Mouse (Mus musculus) stomach, embryonic 15.5 days (tissue): ENCODE measurements around the gene Stat5a. TPM values are rescaled to one million over a fixed set of nuclear protein-coding genes. Genes with fewer than 3 reads are reported as not detected.

ENCODE experiments used
- ATAC-seq: fragments of 200-750 bp; cut with Nextera tagmentation; 2 replicates; pipeline ENCODE4 v1.8.0; 2017; ENCODE audit warnings: low read depth, moderate number of reproducible peaks, moderate TSS enrichment; ENCODE audit not compliant: insufficient read depth, low FRiP score
- H3K27ac ChIP-seq: fragments of 300-500 bp; sonication (generic); 2 replicates; pipeline ENCODE4 v1.5.1; 2015; ENCODE audit warnings: mild to moderate bottlenecking, inconsistent platforms
- H3K27me3 ChIP-seq: fragments of 300-500 bp; sonication (generic); replicated peaks from 2 replicates; pipeline ENCODE4 v1.6.1; 2015; ENCODE audit warnings: inconsistent platforms
- H3K36me3 ChIP-seq: fragments of 300-500 bp; sonication (generic); 2 replicates; pipeline ENCODE4 v1.6.1; 2015; ENCODE audit warnings: inconsistent platforms
- H3K4me1 ChIP-seq: fragments of 300-500 bp; sonication (generic); 2 replicates; pipeline ENCODE4 v1.6.1; 2015; ENCODE audit warnings: inconsistent platforms
- H3K4me2 ChIP-seq: fragments of 300-500 bp; sonication (generic); 2 replicates; pipeline ENCODE4 v1.6.1; 2015; ENCODE audit warnings: mild to moderate bottlenecking, inconsistent platforms
- H3K4me3 ChIP-seq: fragments of 300-500 bp; sonication (generic); replicated peaks from 2 replicates; pipeline ENCODE4 v1.5.1; 2015; ENCODE audit warnings: inconsistent platforms
- H3K9ac ChIP-seq: fragments of 300-500 bp; sonication (generic); 2 replicates; pipeline ENCODE4 v1.6.1; 2015; ENCODE audit warnings: inconsistent platforms
- H3K9me3 ChIP-seq: fragments of 300-500 bp; sonication (generic); 2 replicates; pipeline ENCODE4 v1.6.1; 2016; ENCODE audit warnings: inconsistent platforms
- WGBS: fragments of 180-500 bp; shearing (Covaris S2); methylation state at CpG from one replicate; pipeline ENCODE4 v1.1.7; 2015; 5-methylcytosine and 5-hydroxymethylcytosine counted together
- polyA plus RNA-seq: library from polyadenylated mRNA; unstranded; fragments of >200 nt; fragmentation: Nextera tagmentation; extraction: Ambion mirVana; gene quantifications from 2 replicates; pipeline ENCODE4 v1.2.1, GENCODE M21; 2015

Gene Stat5a
- polyA plus RNA-seq, 1 experiment from 2014 or later, result 9.5 TPM

GRCm38 (mm10) chr11:100870968-100871350 lies 11.8 kb downstream of the Stat5a start:
- no peaks in the 10 kb centered on the region for H3K36me3 ChIP-seq
- whole genome bisulfite sequencing, result 78% methylated on average over 8 of the region's 8 CpGs

GRCm38 (mm10) chr11:100875761-100876160 lies 16.6 kb downstream of the Stat5a start:
- ATAC-seq, result no peak
- 78% methylated on average over 3 of the region's 3 CpGs for WGBS
- H3K9me3 ChIP-seq, result no peaks in the 10 kb centered on the region

More at GRCm38 (mm10) chr11:100870968-100871350, 11.8 kb downstream of the Stat5a start:
- Histone ChIP-seq H3K4me3 (no peak overlapping the region), H3K9ac (no peak overlapping the region), H3K27me3 (no peaks in the 10 kb centered on the region), H3K9me3 (no peaks in the 10 kb centered on the region), H3K4me2 (no peak overlapping the region), H3K4me1 (no peaks in the 10 kb centered on the region; the same call in 1 of the 2 replicates), H3K27ac (no peak overlapping the region)
- ATAC-seq, result no peak

DNA sequence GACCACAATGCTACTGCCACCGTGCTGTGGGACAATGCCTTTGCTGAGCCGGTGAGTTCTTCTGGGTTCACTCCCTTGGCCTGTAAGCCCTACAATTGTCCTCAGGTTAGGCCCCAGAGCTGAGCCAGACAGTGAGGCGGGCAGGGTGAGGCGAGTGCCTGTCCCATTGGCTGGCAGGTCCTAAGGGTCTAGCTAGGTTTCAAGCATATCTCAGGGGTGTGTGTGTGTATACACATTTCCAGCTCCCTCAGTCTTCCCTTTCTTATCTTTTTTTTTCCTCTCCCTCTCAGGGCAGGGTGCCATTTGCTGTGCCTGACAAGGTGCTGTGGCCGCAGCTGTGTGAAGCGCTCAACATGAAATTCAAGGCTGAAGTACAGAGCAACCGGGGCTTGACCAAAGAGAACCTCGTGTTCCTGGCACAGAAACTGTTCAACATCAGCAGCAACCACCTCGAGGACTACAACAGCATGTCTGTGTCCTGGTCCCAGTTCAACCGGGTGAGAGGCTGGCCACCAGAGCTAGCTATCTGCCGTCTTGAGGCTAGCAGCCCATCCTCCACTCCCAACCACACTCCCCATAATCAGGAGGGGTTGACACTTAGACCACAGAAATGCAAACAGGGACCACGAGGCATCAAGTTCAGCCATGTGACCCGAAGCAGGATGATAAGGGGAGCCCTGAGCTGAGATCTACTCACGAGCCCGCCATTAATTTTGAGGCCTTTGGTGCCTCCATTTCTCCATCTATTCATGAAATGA lies 20.3 kb downstream of the Stat5a start:
- H3K9ac ChIP-seq, result no peak overlapping the region
- H3K4me2 ChIP-seq, result no peak overlapping the region
- H3K27ac ChIP-seq, result no peak overlapping the region
- peak; percentile 88 for ATAC-seq
- peaks cover 4% of the 10 kb centered on the region; the same call in 1 of the 2 replicates for H3K4me1 ChIP-seq
- H3K4me3 ChIP-seq, result no peak overlapping the region
- WGBS, result 72% methylated on average over 15 of the region's 15 CpGs
- no peaks in the 10 kb centered on the region for H3K9me3 ChIP-seq
- H3K36me3 ChIP-seq, result 0 out of 2 replicates have a peak, but pooled peaks cover 4% of the 10 kb centered on the region
- no peaks in the 10 kb centered on the region for H3K27me3 ChIP-seq

More at GRCm38 (mm10) chr11:100875761-100876160, 16.6 kb downstream of the Stat5a start:
- H3K27ac ChIP-seq, result no peak overlapping the region
- no peak overlapping the region for H3K4me2 ChIP-seq
- no peak overlapping the region for H3K9ac ChIP-seq
- H3K27me3 ChIP-seq, result no peaks in the 10 kb centered on the region
- H3K4me1 ChIP-seq, result 0 out of 2 replicates have a peak, but pooled peaks cover 4% of the 10 kb centered on the region
- no peak overlapping the region for H3K4me3 ChIP-seq
- 0 out of 2 replicates have a peak, but pooled peaks cover 4% of the 10 kb centered on the region for H3K36me3 ChIP-seq

DNA sequence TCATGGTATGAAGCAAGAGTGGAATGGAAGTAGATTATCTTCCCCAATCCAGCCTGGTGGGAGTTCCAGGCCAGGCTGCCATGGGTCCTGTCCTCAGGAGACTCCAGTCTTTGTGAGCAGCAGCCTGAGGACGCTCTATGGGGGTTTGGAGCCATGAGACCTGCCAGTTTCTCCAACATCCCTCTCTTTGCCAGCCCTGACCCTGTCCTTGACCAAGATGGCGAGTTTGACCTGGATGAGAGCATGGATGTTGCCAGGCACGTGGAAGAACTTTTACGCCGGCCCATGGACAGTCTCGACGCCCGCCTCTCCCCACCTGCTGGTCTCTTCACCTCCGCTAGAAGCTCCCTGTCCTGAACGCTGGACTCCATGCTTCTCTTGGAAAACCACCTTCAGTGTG lies 24.5 kb downstream of the Stat5a start:
- Histone ChIP-seq H3K4me1 (peaks cover 4% of the 10 kb centered on the region; the same call in 1 of the 2 replicates), H3K9ac (no peak overlapping the region), H3K36me3 (0 out of 2 replicates have a peak, but pooled peaks cover 4% of the 10 kb centered on the region), H3K27ac (no peak overlapping the region), H3K4me3 (no peak overlapping the region), H3K27me3 (no peaks in the 10 kb centered on the region), H3K9me3 (no peaks in the 10 kb centered on the region), H3K4me2 (no peak overlapping the region)
- no peak for ATAC-seq
- WGBS, result 91% methylated on average over 10 of the region's 10 CpGs

- Histone ChIP-seq H3K36me3 (peaks cover 5% of the 10 kb centered on the region), H3K9me3 (no peaks in the 10 kb centered on the region), H3K27me3 (no peaks in the 10 kb centered on the region), H3K4me2 (no peak overlapping the region), H3K9ac (no peak overlapping the region), H3K4me3 (no peak overlapping the region), H3K27ac (0 out of 2 replicates have a peak overlapping the region, but pooled peaks have one; percentile 1), H3K4me1 (peaks cover 1% of the 10 kb centered on the region; the same call in 1 of the 2 replicates)
- no peak for ATAC-seq
These were observed 26.3 kb downstream of the Stat5a start for GRCm38 (mm10) chr11:100885472-100885871.

- no peaks in the 10 kb centered on the region for H3K27me3 ChIP-seq
- no peak overlapping the region for H3K9ac ChIP-seq
- peaks cover 10% of the 10 kb centered on the region for H3K36me3 ChIP-seq
- ATAC-seq, result peak; percentile 87
- H3K9me3 ChIP-seq, result no peaks in the 10 kb centered on the region
- H3K4me3 ChIP-seq, result no peak overlapping the region
- 0 out of 2 replicates have a peak overlapping the region, but pooled peaks have one; percentile 11 for H3K4me2 ChIP-seq
- 28% methylated on average over 8 of the region's 8 CpGs for WGBS
- no peaks in the 10 kb centered on the region; the same call in 1 of the 2 replicates for H3K4me1 ChIP-seq
- H3K27ac ChIP-seq, result peak overlapping the region; percentile 67
These were observed 27.1 kb downstream of the Stat5a start for GRCm38 (mm10) chr11:100886188-100886740.

DNA sequence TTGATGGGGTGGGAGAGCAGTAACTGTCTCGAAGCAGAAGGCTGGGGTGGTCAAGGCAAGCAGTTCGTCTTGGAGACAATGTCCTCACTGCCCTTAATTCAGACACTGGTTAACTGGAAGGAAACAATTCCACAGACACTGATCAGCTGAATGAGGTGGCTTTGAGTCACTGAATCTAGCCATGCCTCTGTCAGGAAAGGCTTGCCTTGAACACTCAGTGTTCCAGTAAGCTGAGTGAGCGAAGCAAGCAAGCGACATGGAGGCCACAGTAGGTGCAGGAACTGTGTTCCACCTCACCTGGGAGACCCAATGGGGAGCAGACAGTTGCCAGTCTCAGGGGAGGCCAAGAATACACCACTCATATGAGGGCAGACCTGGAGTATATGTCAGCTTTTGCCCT lies 28.1 kb downstream of the Stat5a start:
- Histone ChIP-seq H3K9me3 (no peaks in the 10 kb centered on the region), H3K36me3 (peaks cover 13% of the 10 kb centered on the region), H3K27me3 (no peaks in the 10 kb centered on the region), H3K27ac (no peak overlapping the region), H3K9ac (no peak overlapping the region), H3K4me3 (no peak overlapping the region), H3K4me1 (no peaks in the 10 kb centered on the region), H3K4me2 (no peak overlapping the region)
- ATAC-seq, result no peak
- WGBS, result 82% methylated on average over 4 of the region's 4 CpGs

DNA sequence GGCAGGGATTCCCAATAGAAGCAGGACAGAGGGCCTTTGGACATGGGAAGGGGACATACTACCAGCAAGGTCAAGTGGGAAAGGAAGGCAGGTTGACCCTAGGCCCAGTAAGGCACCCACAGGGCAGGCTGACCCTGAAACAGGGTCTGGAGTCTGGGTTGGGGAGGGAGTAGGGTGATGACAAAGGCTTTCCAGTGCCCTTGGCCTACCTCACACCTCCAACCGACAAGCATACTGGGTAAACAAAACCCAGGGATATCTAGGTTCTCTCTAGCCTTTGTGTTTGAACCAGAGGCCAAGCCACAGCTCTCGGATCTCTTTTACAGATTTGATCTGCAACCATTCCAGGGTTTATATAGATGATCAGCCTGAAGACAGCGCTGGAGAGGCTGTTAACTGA lies 28.6 kb downstream of the Stat5a start:
- Histone ChIP-seq H3K4me1 (no peaks in the 10 kb centered on the region), H3K27ac (no peak overlapping the region), H3K9ac (no peak overlapping the region), H3K4me3 (no peak overlapping the region), H3K36me3 (peaks cover 13% of the 10 kb centered on the region), H3K9me3 (no peaks in the 10 kb centered on the region), H3K4me2 (no peak overlapping the region), H3K27me3 (no peaks in the 10 kb centered on the region)
- WGBS, result 63% methylated on average over 3 of the region's 3 CpGs
- ATAC-seq, result no peak

GRCm38 (mm10) chr11:100888348-100888820 lies 29.2 kb downstream of the Stat5a start:
- H3K4me2 ChIP-seq, result no peak overlapping the region
- 52% methylated on average over 10 of the region's 10 CpGs for WGBS
- no peak overlapping the region for H3K9ac ChIP-seq
- no peak overlapping the region for H3K4me3 ChIP-seq
- H3K27ac ChIP-seq, result no peak overlapping the region
- no peaks in the 10 kb centered on the region for H3K9me3 ChIP-seq
- no peaks in the 10 kb centered on the region for H3K27me3 ChIP-seq
- H3K4me1 ChIP-seq, result no peaks in the 10 kb centered on the region
- no peak for ATAC-seq
- peaks cover 18% of the 10 kb centered on the region for H3K36me3 ChIP-seq

GRCm38 (mm10) chr11:100890481-100890880 lies 31.3 kb downstream of the Stat5a start:
- WGBS, result 82% methylated on average over 6 of the region's 6 CpGs
- Histone ChIP-seq H3K4me2 (no peak overlapping the region), H3K27me3 (no peaks in the 10 kb centered on the region), H3K9ac (no peak overlapping the region), H3K4me1 (no peaks in the 10 kb centered on the region), H3K9me3 (no peaks in the 10 kb centered on the region), H3K27ac (no peak overlapping the region), H3K4me3 (no peak overlapping the region), H3K36me3 (peaks cover 18% of the 10 kb centered on the region)
- no peak for ATAC-seq

- ATAC-seq, result no peak
- 53% methylated on average over 15 of the region's 15 CpGs for WGBS
- Histone ChIP-seq H3K4me1 (no peaks in the 10 kb centered on the region), H3K27ac (no peak overlapping the region), H3K27me3 (no peaks in the 10 kb centered on the region), H3K9ac (no peak overlapping the region), H3K36me3 (peaks cover 18% of the 10 kb centered on the region), H3K9me3 (no peaks in the 10 kb centered on the region), H3K4me3 (no peak overlapping the region), H3K4me2 (no peak overlapping the region)
These were observed 32.3 kb downstream of the Stat5a start for GRCm38 (mm10) chr11:100891256-100892123.
